Mouse (Mus musculus) MEL (cell line): Measurements from ENCODE around the gene Tnxb.

Source experiments
- EP300 ChIP-seq, 2 experiments: IDR thresholded peaks; 2 replicates each; pipeline ENCODE4 v1.6.1; 2011; ENCODE audit warnings: improper control_type of control experiment in 2 of 2, low read length in 2 of 2, low read depth in 1 of 2, mild to moderate bottlenecking in 1 of 2
- JUND ChIP-seq: IDR thresholded peaks from 2 replicates; pipeline ENCODE4 v1.6.1; 2011; ENCODE audit warnings: low read depth, mild to moderate bottlenecking, improper control_type of control experiment, low read length
- MXI1 ChIP-seq: IDR thresholded peaks from 2 replicates; pipeline ENCODE4 v1.6.1; 2011; ENCODE audit warnings: mild to moderate bottlenecking, low read depth, low read length, improper control_type of control experiment
- POLR2A ChIP-seq, 2 experiments: IDR thresholded peaks; 2 replicates each; pipeline ENCODE4 v1.6.1; 2011 to 2012; ENCODE audit warnings: low read length in 2 of 2, mild to moderate bottlenecking in 2 of 2, control low read depth in 1 of 2, improper control_type of control experiment in 1 of 2, low read depth in 1 of 2, moderate library complexity in 1 of 2; ENCODE audit not compliant: control insufficient read depth in 1 of 2, insufficient read depth in 1 of 2, poor library complexity in 1 of 2
- RCOR1 ChIP-seq: IDR thresholded peaks from 2 replicates; pipeline ENCODE4 v1.6.1; 2012; ENCODE audit warnings: low read depth, mild to moderate bottlenecking, inconsistent platforms, low read length, improper control_type of control experiment
- USF1 ChIP-seq: IDR thresholded peaks from 2 replicates; pipeline ENCODE4 v1.6.1; 2014; ENCODE audit warnings: low read depth, mild to moderate bottlenecking, inconsistent platforms, low read length, improper control_type of control experiment, moderate library complexity
- ZC3H11A ChIP-seq: IDR thresholded peaks from 2 replicates; pipeline ENCODE4 v1.6.1; 2012; ENCODE audit warnings: low read depth, mild to moderate bottlenecking, inconsistent platforms, low read length, improper control_type of control experiment

GRCm38 (mm10) chr17:34690458-34690857 lies 20.1 kb downstream of the Tnxb start:
- TF ChIP-seq USF1 = no peak
- TF ChIP-seq EP300 (IDR thresholded peaks at IDR 0.05; ENCODE audit: low read depth in 1 of 2, low read length in 2 of 2) = no peak
- no peak for TF ChIP-seq RCOR1
- no peak for TF ChIP-seq MXI1
- no peak for TF ChIP-seq POLR2A (IDR thresholded peaks at IDR 0.05; ENCODE audit: control insufficient read depth in 1 of 2, insufficient read depth in 1 of 2, low read depth in 1 of 2, low read length in 2 of 2, poor library complexity in 1 of 2)
- no peak for TF ChIP-seq ZC3H11A
- TF ChIP-seq JUND = no peak
